Mouse (Mus musculus) kidney, embryonic 14.5 days (tissue): ENCODE measurements around the gene Senp2. TPM values are rescaled to one million over a fixed set of nuclear protein-coding genes. Genes with fewer than 3 reads are reported as not detected.

Experiments
- ATAC-seq: fragments of 200-750 bp; cut with Nextera tagmentation; 2 replicates; pipeline ENCODE4 v1.8.0; 2017; ENCODE audit warnings: moderate number of reproducible peaks, mild to moderate bottlenecking, moderate TSS enrichment, moderate library complexity; ENCODE audit not compliant: low FRiP score, low TSS enrichment
- H3K27ac ChIP-seq: fragments of 300-500 bp; sonication (generic); 2 replicates; pipeline ENCODE4 v1.5.1; 2014; ENCODE audit warnings: low read depth, mild to moderate bottlenecking, low read length, moderate library complexity, mixed read lengths
- H3K27me3 ChIP-seq: fragments of 300-500 bp; sonication (generic); 2 replicates; pipeline ENCODE4 v1.6.1; 2014; ENCODE audit warnings: mild to moderate bottlenecking, low read length; ENCODE audit not compliant: control insufficient read depth, insufficient read depth
- H3K36me3 ChIP-seq: fragments of 300-500 bp; sonication (generic); 2 replicates; pipeline ENCODE4 v1.6.1; 2014; ENCODE audit warnings: low read length, mixed read lengths; ENCODE audit not compliant: control insufficient read depth, insufficient read depth
- H3K4me1 ChIP-seq: fragments of 300-500 bp; sonication (generic); 2 replicates; pipeline ENCODE4 v1.6.1; 2014; ENCODE audit warnings: low read length, mixed read lengths; ENCODE audit not compliant: control insufficient read depth, insufficient read depth
- H3K4me2 ChIP-seq: fragments of 300-500 bp; sonication (generic); replicated peaks from 2 replicates; pipeline ENCODE4 v1.6.1; 2014; ENCODE audit warnings: low read depth, mild to moderate bottlenecking, low read length
- H3K4me3 ChIP-seq: fragments of 300-500 bp; sonication (generic); 2 replicates; pipeline ENCODE4 v1.5.1; 2014; ENCODE audit warnings: mild to moderate bottlenecking, low read length
- H3K9ac ChIP-seq: fragments of 300-500 bp; sonication (generic); 2 replicates; pipeline ENCODE4 v1.6.1; 2014; ENCODE audit warnings: low read depth, mild to moderate bottlenecking, low read length, moderate library complexity
- H3K9me3 ChIP-seq: fragments of 300-500 bp; sonication (generic); 2 replicates; pipeline ENCODE4 v1.6.1; 2016; ENCODE audit warnings: low read length; ENCODE audit not compliant: control insufficient read depth
- WGBS: fragments of 180-500 bp; shearing (Covaris S2); extraction: QIAGEN DNeasy Blood & Tissue Kit; methylation state at CpG from one replicate; pipeline ENCODE4 v1.1.7; 2014; 5-methylcytosine and 5-hydroxymethylcytosine counted together
- polyA plus RNA-seq: library from polyadenylated mRNA; unstranded; fragments of >200 nt; fragmentation: Nextera tagmentation; extraction: Ambion mirVana; gene quantifications from 2 replicates; pipeline ENCODE4 v1.2.1, GENCODE M21; 2014

Gene Senp2
- polyA plus RNA-seq, 1 experiment from 2014 or later, result 48.7 TPM

GRCm38 (mm10) chr16:22065536-22065935 lies 56.3 kb downstream of the Senp2 start:
- no peak for ATAC-seq
- H3K9me3 ChIP-seq, result no peaks in the 10 kb centered on the region
- no peak overlapping the region for H3K9ac ChIP-seq
- H3K36me3 ChIP-seq, result peaks cover 97% of the 10 kb centered on the region
- H3K4me1 ChIP-seq, result no peaks in the 10 kb centered on the region
- H3K4me3 ChIP-seq, result no peak overlapping the region
- no peak overlapping the region for H3K27ac ChIP-seq
- no peaks in the 10 kb centered on the region for H3K27me3 ChIP-seq
- H3K4me2 ChIP-seq, result no peak overlapping the region

DNA sequence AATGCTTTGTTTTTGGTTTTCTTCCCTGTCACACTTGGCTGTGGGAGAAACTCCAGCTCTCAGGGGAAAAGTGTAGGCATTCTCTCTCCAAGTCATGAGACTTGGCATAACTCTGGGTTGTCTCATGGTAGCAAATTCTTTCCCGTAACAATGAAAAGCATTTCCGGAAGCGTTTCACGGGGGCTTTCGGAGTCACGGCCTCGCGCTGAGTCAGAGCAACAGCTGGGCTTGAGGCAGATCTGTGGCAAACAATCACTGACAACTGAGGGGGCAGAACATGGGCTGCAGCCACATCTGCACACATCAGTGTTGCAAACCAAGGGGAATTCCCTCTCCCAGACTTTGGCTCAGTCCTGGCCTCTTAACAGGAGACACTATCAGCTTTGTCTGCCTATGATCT lies 58.1 kb downstream of the Senp2 start:
- no peak overlapping the region for H3K4me2 ChIP-seq
- no peak overlapping the region for H3K9ac ChIP-seq
- H3K27me3 ChIP-seq, result no peaks in the 10 kb centered on the region
- H3K4me3 ChIP-seq, result no peak overlapping the region
- WGBS, result 95% methylated on average over 8 of the region's 8 CpGs
- H3K36me3 ChIP-seq, result peaks cover 94% of the 10 kb centered on the region
- no peaks in the 10 kb centered on the region for H3K4me1 ChIP-seq
- no peak for ATAC-seq
- H3K27ac ChIP-seq, result no peak overlapping the region
- H3K9me3 ChIP-seq, result no peaks in the 10 kb centered on the region

DNA sequence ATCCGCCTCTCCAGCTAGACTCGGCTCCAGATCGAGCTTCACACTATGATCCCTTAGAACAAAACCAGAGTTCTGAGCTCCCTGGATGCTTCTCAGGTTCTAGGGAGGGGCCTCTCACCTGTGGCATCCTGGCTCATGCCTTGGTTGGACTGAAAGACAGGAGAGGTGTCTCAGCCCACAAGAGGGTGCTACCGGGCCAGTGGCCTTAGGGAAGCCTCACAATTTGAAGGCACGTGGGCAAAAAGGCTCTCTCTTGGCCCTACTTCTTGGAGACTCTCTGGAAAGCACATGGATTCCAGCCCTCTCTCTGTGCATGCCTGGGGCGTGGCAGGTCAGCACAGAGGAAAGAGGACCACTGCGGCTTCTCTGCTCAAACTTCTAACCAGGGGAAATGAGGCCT lies 62.1 kb downstream of the Senp2 start:
- 80% methylated on average over 7 of the region's 7 CpGs for WGBS
- ATAC-seq, result no peak
- peaks cover 89% of the 10 kb centered on the region for H3K36me3 ChIP-seq

GRCm38 (mm10) chr16:22075067-22075466 lies 65.8 kb downstream of the Senp2 start:
- H3K9me3 ChIP-seq, result no peaks in the 10 kb centered on the region
- H3K4me2 ChIP-seq, result no peak overlapping the region
- WGBS, result 61% methylated on average over 6 of the region's 6 CpGs
- no peak overlapping the region for H3K27ac ChIP-seq
- H3K4me1 ChIP-seq, result no peaks in the 10 kb centered on the region
- H3K27me3 ChIP-seq, result no peaks in the 10 kb centered on the region
- ATAC-seq, result no peak
- H3K9ac ChIP-seq, result no peak overlapping the region
- no peak overlapping the region for H3K4me3 ChIP-seq
- H3K36me3 ChIP-seq, result peaks cover 90% of the 10 kb centered on the region

More for the DNA sequence above, 62.1 kb downstream of the Senp2 start:
- Histone ChIP-seq H3K27ac (no peak overlapping the region), H3K27me3 (no peaks in the 10 kb centered on the region), H3K9me3 (no peaks in the 10 kb centered on the region), H3K4me1 (no peaks in the 10 kb centered on the region), H3K4me3 (no peak overlapping the region), H3K9ac (no peak overlapping the region), H3K4me2 (no peak overlapping the region)

GRCm38 (mm10) chr16:22075829-22076619 lies 66.7 kb downstream of the Senp2 start:
- Histone ChIP-seq H3K9me3 (no peaks in the 10 kb centered on the region), H3K9ac (no peak overlapping the region), H3K27ac (no peak overlapping the region), H3K4me1 (no peaks in the 10 kb centered on the region), H3K27me3 (no peaks in the 10 kb centered on the region), H3K36me3 (peaks cover 89% of the 10 kb centered on the region), H3K4me2 (no peak overlapping the region), H3K4me3 (no peak overlapping the region)
- no peak for ATAC-seq
- WGBS, result 25% methylated on average over 5 of the region's 5 CpGs

GRCm38 (mm10) chr16:22076620-22076941 lies 67.3 kb downstream of the Senp2 start:
- H3K9ac ChIP-seq, result no peak overlapping the region
- no peaks in the 10 kb centered on the region for H3K4me1 ChIP-seq
- H3K27ac ChIP-seq, result no peak overlapping the region
- no peaks in the 10 kb centered on the region for H3K27me3 ChIP-seq
- WGBS, result 42% methylated on average over 4 of the region's 4 CpGs
- H3K4me2 ChIP-seq, result no peak overlapping the region
- peaks cover 89% of the 10 kb centered on the region for H3K36me3 ChIP-seq
- no peaks in the 10 kb centered on the region for H3K9me3 ChIP-seq
- no peak for ATAC-seq
- H3K4me3 ChIP-seq, result no peak overlapping the region

DNA sequence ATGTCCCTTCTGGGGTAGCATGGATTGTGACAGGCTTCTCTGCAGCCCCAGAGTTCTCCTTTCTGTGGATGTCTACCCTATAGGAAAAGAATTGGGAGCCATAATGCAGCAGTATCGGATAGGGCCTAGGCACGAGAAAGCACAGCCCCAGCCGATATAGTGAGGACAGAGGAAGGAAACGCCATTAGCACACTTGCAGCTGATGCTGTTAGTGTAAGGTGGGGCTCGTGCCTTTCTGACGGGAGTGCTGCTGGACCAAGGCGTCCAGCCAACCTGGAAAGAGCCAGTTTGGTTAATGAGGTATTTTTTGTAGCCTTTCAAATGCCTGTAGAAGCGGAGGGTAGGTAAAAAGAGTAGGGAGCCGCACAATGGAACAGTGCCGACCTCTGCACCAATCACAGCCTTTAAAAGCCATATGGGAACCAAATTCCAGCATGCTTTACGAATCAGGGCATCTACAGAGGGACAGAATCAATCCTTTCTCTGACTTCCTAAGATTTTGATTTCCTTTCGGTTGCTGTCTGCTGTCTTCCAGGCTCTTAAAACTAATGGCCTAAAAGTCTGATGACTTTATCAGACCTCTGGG lies 70.9 kb downstream of the Senp2 start:
- Histone ChIP-seq H3K36me3 (peaks cover 84% of the 10 kb centered on the region), H3K9ac (no peak overlapping the region), H3K4me3 (no peak overlapping the region), H3K27me3 (no peaks in the 10 kb centered on the region), H3K4me2 (no peak overlapping the region), H3K9me3 (no peaks in the 10 kb centered on the region), H3K27ac (no peak overlapping the region), H3K4me1 (no peaks in the 10 kb centered on the region)
- WGBS, result 89% methylated on average over 12 of the region's 12 CpGs
- ATAC-seq, result no peak

- H3K27me3 ChIP-seq, result no peaks in the 10 kb centered on the region
- H3K9me3 ChIP-seq, result no peaks in the 10 kb centered on the region
- no peak overlapping the region for H3K4me2 ChIP-seq
- no peak overlapping the region for H3K4me3 ChIP-seq
- ATAC-seq, result no peak
- H3K27ac ChIP-seq, result no peak overlapping the region
- peaks cover 59% of the 10 kb centered on the region for H3K36me3 ChIP-seq
- 97% methylated on average over 4 of the region's 4 CpGs for WGBS
- H3K4me1 ChIP-seq, result no peaks in the 10 kb centered on the region
- no peak overlapping the region for H3K9ac ChIP-seq
Measured at GRCm38 (mm10) chr16:22085411-22085810, 76.1 kb downstream of the Senp2 start.

DNA sequence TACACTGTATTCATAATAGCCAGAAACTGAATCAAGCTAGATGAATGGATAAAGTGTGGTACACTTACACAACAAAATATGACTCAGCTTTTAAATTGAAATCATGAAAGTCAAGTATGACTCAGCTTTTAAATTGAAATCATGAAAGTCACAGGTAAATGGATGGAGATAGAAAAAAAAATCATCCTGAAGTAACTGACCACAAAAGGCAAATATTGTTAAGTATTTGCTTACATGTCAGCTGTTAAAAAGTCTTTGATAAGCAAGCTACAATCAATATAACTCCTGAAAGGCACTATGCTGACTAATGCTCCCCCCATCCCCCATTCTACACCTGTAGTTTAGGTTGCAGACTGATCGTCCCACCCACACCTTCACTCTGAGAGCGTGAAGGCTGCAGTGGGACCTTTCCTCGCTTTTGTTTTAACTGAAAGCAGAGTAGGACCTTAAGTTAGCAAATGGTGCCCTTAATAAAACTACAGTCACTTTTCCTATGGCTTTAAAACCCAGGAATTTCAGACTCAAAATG lies 82.0 kb downstream of the Senp2 start:
- H3K9me3 ChIP-seq, result no peaks in the 10 kb centered on the region
- ATAC-seq, result no peak
- WGBS, result 85% methylated on average over 3 of the region's 3 CpGs
- no peak overlapping the region for H3K27ac ChIP-seq
- peaks cover 18% of the 10 kb centered on the region for H3K36me3 ChIP-seq
- H3K4me3 ChIP-seq, result no peak overlapping the region
- H3K9ac ChIP-seq, result no peak overlapping the region
- no peaks in the 10 kb centered on the region for H3K4me1 ChIP-seq
- H3K27me3 ChIP-seq, result no peaks in the 10 kb centered on the region
- H3K4me2 ChIP-seq, result no peak overlapping the region
